Mouse (Mus musculus) midbrain, embryonic 15.5 days (tissue): ENCODE data around the gene Pyurf. TPM values are rescaled to one million over a fixed set of nuclear protein-coding genes. Genes with fewer than 3 reads are reported as not detected.

Experiments
- ATAC-seq: fragments of 200-750 bp; cut with Nextera tagmentation; replicated peaks from 2 replicates; pipeline ENCODE4 v1.8.0; 2017; ENCODE audit warnings: moderate TSS enrichment
- H3K27ac ChIP-seq: fragments of 300-500 bp; sonication (generic); 2 replicates; pipeline ENCODE4 v1.5.1; 2015; ENCODE audit warnings: mild to moderate bottlenecking, inconsistent platforms
- H3K27me3 ChIP-seq: fragments of 300-500 bp; sonication (generic); replicated peaks from 2 replicates; pipeline ENCODE4 v1.6.1; 2015; ENCODE audit warnings: inconsistent platforms
- H3K36me3 ChIP-seq: fragments of 300-500 bp; sonication (generic); replicated peaks from 2 replicates; pipeline ENCODE4 v1.6.1; 2015; ENCODE audit warnings: inconsistent platforms
- H3K4me1 ChIP-seq: fragments of 300-500 bp; sonication (generic); 2 replicates; pipeline ENCODE4 v1.6.1; 2015; ENCODE audit warnings: inconsistent platforms
- H3K4me2 ChIP-seq: fragments of 300-500 bp; sonication (generic); 2 replicates; pipeline ENCODE4 v1.6.1; 2015; ENCODE audit warnings: inconsistent platforms, mild to moderate bottlenecking, moderate library complexity
- H3K4me3 ChIP-seq: fragments of 300-500 bp; sonication (generic); 2 replicates; pipeline ENCODE4 v1.5.1; 2015; ENCODE audit warnings: mild to moderate bottlenecking, inconsistent platforms
- H3K9ac ChIP-seq: fragments of 300-500 bp; sonication (generic); 2 replicates; pipeline ENCODE4 v1.6.1; 2015; ENCODE audit warnings: mild to moderate bottlenecking, inconsistent platforms
- H3K9me3 ChIP-seq: fragments of 300-500 bp; sonication (generic); 2 replicates; pipeline ENCODE4 v1.6.1; 2016; ENCODE audit warnings: inconsistent platforms
- WGBS: fragments of 180-500 bp; shearing (Covaris S2); methylation state at CpG from one replicate; pipeline ENCODE4 v1.1.7; 2015; ENCODE audit warnings: mixed read lengths; 5-methylcytosine and 5-hydroxymethylcytosine counted together
- polyA plus RNA-seq: library from polyadenylated mRNA; unstranded; fragments of >200 nt; fragmentation: Nextera tagmentation; extraction: Ambion mirVana; gene quantifications from 2 replicates; pipeline ENCODE4 v1.2.1, GENCODE M21; 2015

Pyurf gene
- polyA plus RNA-seq: 14.6 and 15.6 TPM in 2 replicates

DNA sequence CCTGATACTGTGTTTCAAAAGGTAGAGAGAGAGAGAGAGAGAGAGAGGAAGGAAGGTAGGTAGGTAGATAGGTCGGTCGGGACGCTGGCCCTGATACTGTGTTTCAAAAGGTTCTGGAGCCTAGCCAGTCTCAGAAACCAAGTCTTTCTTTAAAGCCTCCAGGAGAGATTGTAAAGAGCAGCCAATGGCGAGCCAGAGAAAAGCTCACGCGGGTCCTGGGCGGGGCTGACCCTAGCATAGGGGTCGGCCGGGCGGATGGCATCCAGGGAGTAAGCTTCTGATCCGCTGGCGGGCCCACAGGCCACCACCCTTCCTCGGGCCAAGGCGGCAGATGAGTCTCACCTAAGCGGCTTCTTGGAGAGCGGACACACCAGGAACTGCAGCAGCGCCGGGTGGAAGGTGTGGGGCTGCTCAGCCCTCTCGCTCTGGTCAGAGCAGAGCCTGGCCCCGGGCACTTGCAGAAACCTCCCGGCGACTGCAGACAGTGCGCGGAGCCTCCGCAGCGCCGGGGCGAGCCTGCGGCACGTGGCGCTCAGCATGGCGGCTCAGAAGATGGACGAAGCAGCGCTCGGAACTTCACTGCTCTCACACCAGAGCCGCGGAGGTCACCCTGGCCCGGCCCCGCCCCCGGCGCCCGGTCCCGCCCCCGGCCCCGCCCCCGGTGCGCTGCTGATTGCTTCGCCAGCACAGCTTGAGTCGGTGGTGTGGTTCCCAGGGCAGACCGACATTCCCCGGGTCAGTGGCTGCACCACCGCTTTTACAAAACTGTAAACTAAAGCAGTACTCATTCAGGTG lies at the start of gene Pyurf:
Gene Pyurf, minus strand, starts transcription at position 612 of the 795 bp plus-strand sequence.
- H3K9me3 ChIP-seq: no peaks in the 10 kb centered on the region
- peak within 1 kb of the TSS; percentile 73 for H3K9ac ChIP-seq
- no peaks in the 10 kb centered on the region for H3K36me3 ChIP-seq
- peak within 1 kb of the TSS; percentile 78 for H3K4me2 ChIP-seq
- 0% methylated on average over 52 of the region's 52 CpGs for WGBS
- H3K27me3 ChIP-seq: no peaks in the 10 kb centered on the region
- H3K4me1 ChIP-seq: peaks cover 6% of the 10 kb centered on the region
- H3K27ac ChIP-seq: peak within 1 kb of the TSS; percentile 86
- H3K4me3 ChIP-seq: peak within 1 kb of the TSS; percentile 76
- ATAC-seq: peak; percentile 98

DNA sequence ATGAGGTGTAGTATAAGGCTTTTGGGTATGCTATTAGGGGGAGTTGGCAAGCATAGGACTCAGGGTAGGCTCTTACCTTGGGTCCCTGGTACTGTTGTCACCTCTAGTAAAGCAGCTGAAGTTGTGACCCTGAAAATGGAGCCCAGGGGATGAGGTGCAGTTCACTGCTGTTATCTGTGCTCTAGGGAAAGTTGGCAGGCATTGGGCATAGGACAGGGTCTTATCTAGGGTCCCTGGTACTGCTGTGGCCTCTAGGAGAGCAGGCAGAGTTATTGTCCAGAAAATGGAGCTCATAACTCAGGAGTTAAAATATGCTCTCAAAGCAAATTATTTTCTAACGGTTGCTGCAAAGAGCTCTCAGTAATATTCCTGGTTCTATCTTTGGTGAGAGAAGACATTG lies 29.5 kb upstream of the Pyurf start:
- H3K9me3 ChIP-seq: no peaks in the 10 kb centered on the region
- H3K27me3 ChIP-seq: no peaks in the 10 kb centered on the region
- no peaks in the 10 kb centered on the region for H3K4me1 ChIP-seq
- no peak for ATAC-seq
- WGBS: 95% methylated on average over 1 of the region's 1 CpGs
- H3K9ac ChIP-seq: no peak overlapping the region
- no peak overlapping the region for H3K27ac ChIP-seq
- H3K4me2 ChIP-seq: no peak overlapping the region
- H3K36me3 ChIP-seq: peaks cover 11% of the 10 kb centered on the region
- no peak overlapping the region for H3K4me3 ChIP-seq

DNA sequence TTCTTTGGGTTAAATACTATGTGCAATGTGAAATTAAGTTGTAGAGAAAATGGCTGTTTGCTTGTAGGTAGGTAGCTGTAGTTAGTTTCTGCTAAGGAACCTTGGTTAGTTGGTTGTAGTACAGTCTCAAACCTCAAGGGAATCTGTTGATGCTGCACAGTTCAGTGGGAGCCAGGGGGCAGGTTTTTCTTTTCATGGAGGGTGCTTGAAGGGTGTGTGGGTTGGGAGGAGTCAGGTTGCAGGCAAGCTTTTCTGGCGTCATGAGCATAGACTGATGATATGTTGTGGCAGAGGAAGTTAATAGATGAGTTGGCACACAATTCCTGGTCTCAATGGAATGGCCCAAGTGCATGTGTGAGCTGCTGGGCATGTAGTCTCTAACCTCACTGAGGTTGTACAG lies 19.8 kb upstream of the Pyurf start:
- no peak for ATAC-seq
- Histone ChIP-seq H3K4me3 (no peak overlapping the region), H3K4me2 (no peak overlapping the region), H3K27ac (no peak overlapping the region), H3K9ac (no peak overlapping the region), H3K27me3 (no peaks in the 10 kb centered on the region), H3K36me3 (0 out of 2 replicates have a peak, but pooled peaks cover 2% of the 10 kb centered on the region), H3K9me3 (no peaks in the 10 kb centered on the region), H3K4me1 (no peaks in the 10 kb centered on the region)
- WGBS: 35% methylated on average over 1 of the region's 1 CpGs

GRCm38 (mm10) chr6:57706721-57707120 lies 14.8 kb upstream of the Pyurf start:
- no peaks in the 10 kb centered on the region for H3K27me3 ChIP-seq
- no peak overlapping the region for H3K4me3 ChIP-seq
- H3K9ac ChIP-seq: no peak overlapping the region
- 76% methylated on average over 1 of the region's 1 CpGs for WGBS
- H3K4me2 ChIP-seq: no peak overlapping the region
- no peaks in the 10 kb centered on the region for H3K36me3 ChIP-seq
- peaks cover 21% of the 10 kb centered on the region for H3K4me1 ChIP-seq
- no peak for ATAC-seq
- H3K9me3 ChIP-seq: no peaks in the 10 kb centered on the region
- H3K27ac ChIP-seq: no peak overlapping the region

- Histone ChIP-seq H3K4me2 (peak overlapping the region; percentile 55), H3K9ac (peak overlapping the region; percentile 93), H3K27me3 (no peaks in the 10 kb centered on the region), H3K4me1 (peaks cover 31% of the 10 kb centered on the region), H3K4me3 (peak overlapping the region; percentile 73), H3K27ac (peak overlapping the region; percentile 99), H3K36me3 (no peaks in the 10 kb centered on the region), H3K9me3 (no peaks in the 10 kb centered on the region)
- ATAC-seq: peak; percentile 50
- 13% methylated on average over 2 of the region's 2 CpGs for WGBS
These were observed 11.8 kb upstream of the Pyurf start for GRCm38 (mm10) chr6:57703703-57704102.

DNA sequence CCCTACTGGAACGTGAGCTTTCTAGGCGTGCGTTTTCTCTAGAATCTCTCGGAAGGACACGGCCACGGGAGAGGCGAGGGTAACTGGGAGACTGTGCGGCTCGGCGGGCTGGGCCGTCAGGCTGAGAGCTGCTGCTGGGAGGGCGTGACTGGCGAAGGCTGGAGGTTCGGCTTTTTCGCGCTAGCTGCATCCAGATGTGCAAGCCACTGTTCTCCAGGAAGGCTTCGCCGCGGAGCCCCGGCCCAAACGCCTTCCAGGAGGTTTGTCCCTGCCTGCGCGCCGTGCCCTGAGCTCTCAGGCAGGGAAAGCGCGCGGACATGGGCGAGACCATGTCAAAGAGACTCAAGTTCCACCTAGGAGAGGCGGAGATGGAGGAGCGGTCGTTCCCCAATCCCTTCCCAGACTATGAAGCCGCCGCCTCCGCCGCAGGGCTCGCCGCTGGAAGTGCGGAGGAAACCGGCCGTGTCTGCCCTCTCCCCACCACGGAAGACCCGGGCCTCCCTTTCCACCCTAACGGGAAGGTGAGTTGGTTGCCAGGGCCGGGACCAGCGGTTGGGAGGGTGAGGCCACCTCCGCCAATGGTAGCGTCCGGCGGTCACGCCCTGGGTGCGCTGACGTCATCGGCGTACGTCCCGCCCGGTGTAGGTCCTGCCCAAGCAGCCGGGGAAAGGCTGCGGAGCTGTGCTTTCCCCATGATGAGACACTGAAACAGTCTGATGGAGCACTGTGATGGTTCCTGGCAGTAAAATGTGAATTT lies 11.0 kb upstream of the Pyurf start:
- peaks cover 31% of the 10 kb centered on the region for H3K4me1 ChIP-seq
- no peaks in the 10 kb centered on the region for H3K36me3 ChIP-seq
- 0% methylated on average over 59 of the region's 59 CpGs for WGBS
- peak; percentile 99 for ATAC-seq
- peak overlapping the region; percentile 55 for H3K4me2 ChIP-seq
- peak overlapping the region; percentile 73 for H3K4me3 ChIP-seq
- no peaks in the 10 kb centered on the region for H3K27me3 ChIP-seq
- H3K9ac ChIP-seq: peak overlapping the region; percentile 93
- H3K9me3 ChIP-seq: no peaks in the 10 kb centered on the region
- H3K27ac ChIP-seq: peak overlapping the region; percentile 99

GRCm38 (mm10) chr6:57702376-57702742 lies 10.5 kb upstream of the Pyurf start, which contains the start of gene Lancl2:
TSS of gene Lancl2 (plus strand) at chr6:57702540.
- no peaks in the 10 kb centered on the region for H3K36me3 ChIP-seq
- peak; percentile 48 for ATAC-seq
- H3K4me2 ChIP-seq: peak within 1 kb of the TSS; percentile 55
- H3K4me3 ChIP-seq: peak within 1 kb of the TSS; percentile 73
- peak within 1 kb of the TSS; percentile 93 for H3K9ac ChIP-seq
- H3K27me3 ChIP-seq: no peaks in the 10 kb centered on the region
- H3K4me1 ChIP-seq: peaks cover 31% of the 10 kb centered on the region
- H3K27ac ChIP-seq: peak within 1 kb of the TSS; percentile 99
- under 1% methylated on average over 10 of the region's 10 CpGs for WGBS
- H3K9me3 ChIP-seq: no peaks in the 10 kb centered on the region

DNA sequence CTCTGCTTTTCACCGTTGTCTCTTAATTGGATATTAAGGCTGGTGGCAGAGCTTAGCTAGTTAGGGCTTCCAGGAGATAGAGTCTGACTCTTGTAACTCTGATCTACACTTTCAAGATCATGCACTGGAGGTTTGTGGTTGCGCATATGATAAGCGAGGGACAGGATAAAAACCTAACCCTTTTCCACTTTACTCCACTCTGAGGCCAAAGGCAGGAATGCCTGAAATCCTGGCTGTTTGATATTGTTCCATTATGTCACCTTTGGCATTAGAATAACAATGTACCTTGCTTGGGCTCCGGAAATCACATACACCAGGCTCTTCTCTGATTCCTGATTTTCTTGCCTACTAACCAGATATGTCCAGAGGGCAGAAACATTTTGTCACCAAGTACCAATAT lies 9.8 kb upstream of the Pyurf start:
- Histone ChIP-seq H3K27me3 (no peaks in the 10 kb centered on the region), H3K4me3 (peak overlapping the region; percentile 73), H3K36me3 (no peaks in the 10 kb centered on the region), H3K4me2 (peak overlapping the region; percentile 55), H3K9ac (peak overlapping the region; percentile 48), H3K9me3 (no peaks in the 10 kb centered on the region), H3K4me1 (peaks cover 31% of the 10 kb centered on the region), H3K27ac (peak overlapping the region; percentile 99)
- WGBS: 31% methylated on average over 4 of the region's 4 CpGs
- ATAC-seq: no peak

DNA sequence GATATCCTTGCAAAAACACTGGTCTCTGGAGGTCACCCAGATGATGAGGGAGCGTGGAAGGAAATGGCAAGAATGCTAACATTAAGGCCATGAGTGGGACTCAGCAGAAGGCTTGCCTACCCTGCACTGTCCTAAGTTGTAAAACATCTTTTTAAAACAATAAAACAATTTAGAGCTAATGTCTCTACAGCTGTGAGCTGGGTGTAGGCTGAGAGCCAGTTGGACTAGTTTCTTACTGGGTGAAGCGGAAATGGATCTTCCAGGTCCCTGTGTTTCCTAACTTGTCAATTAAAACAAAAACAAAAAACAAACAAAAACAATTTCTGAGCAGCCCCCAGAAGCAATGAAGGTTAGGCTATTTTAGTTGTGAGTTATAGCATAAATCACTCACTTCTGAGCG lies 1.2 kb upstream of the Pyurf start:
- H3K4me1 ChIP-seq: peaks cover 6% of the 10 kb centered on the region
- 92% methylated on average over 3 of the region's 3 CpGs for WGBS

GRCm38 (mm10) chr6:57684156-57684555 lies 7.7 kb downstream of the Pyurf start:
- no peak overlapping the region for H3K4me2 ChIP-seq
- WGBS: 94% methylated on average over 1 of the region's 1 CpGs

More for the DNA sequence above, 1.2 kb upstream of the Pyurf start:
- H3K4me3 ChIP-seq: no peak overlapping the region
- no peak overlapping the region for H3K9ac ChIP-seq
- ATAC-seq: no peak
- no peaks in the 10 kb centered on the region for H3K9me3 ChIP-seq
- H3K27me3 ChIP-seq: no peaks in the 10 kb centered on the region
- no peaks in the 10 kb centered on the region for H3K36me3 ChIP-seq
- H3K27ac ChIP-seq: no peak overlapping the region
- H3K4me2 ChIP-seq: no peak overlapping the region

GRCm38 (mm10) chr6:57661295-57661694 lies 30.6 kb downstream of the Pyurf start:
- Histone ChIP-seq H3K9me3 (no peaks in the 10 kb centered on the region), H3K9ac (no peak overlapping the region), H3K4me1 (no peaks in the 10 kb centered on the region), H3K4me2 (no peak overlapping the region), H3K27ac (no peak overlapping the region), H3K36me3 (no peaks in the 10 kb centered on the region), H3K4me3 (no peak overlapping the region), H3K27me3 (no peaks in the 10 kb centered on the region)
- ATAC-seq: no peak
- WGBS: 84% methylated on average over 4 of the region's 4 CpGs

More at GRCm38 (mm10) chr6:57684156-57684555, 7.7 kb downstream of the Pyurf start:
- no peaks in the 10 kb centered on the region for H3K9me3 ChIP-seq
- no peak overlapping the region for H3K4me3 ChIP-seq
- ATAC-seq: no peak
- H3K36me3 ChIP-seq: no peaks in the 10 kb centered on the region
- H3K4me1 ChIP-seq: no peaks in the 10 kb centered on the region
- no peak overlapping the region for H3K27ac ChIP-seq
- H3K27me3 ChIP-seq: no peaks in the 10 kb centered on the region
- no peak overlapping the region for H3K9ac ChIP-seq

DNA sequence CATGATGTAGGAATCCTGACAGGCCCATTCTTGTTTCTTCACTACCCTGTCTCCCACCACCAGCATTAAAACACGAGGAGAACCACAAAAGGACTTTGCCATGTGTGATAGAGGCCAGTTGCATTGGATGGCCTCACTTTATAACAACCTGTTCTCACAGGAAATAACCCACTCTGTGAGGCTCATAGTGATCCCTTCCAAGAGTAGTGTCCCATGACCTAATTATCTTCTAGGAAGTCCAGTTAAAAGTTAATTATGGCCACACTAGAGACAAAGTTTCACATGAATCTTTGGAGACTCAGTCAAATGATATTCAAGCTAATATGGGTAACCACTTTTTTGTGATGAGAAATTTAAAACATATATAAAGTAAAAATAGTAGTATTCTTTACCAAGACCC lies 44.6 kb downstream of the Pyurf start:
- no peak for ATAC-seq
- Histone ChIP-seq H3K9ac (no peak overlapping the region), H3K9me3 (no peaks in the 10 kb centered on the region), H3K36me3 (no peaks in the 10 kb centered on the region), H3K27ac (no peak overlapping the region), H3K4me2 (no peak overlapping the region), H3K4me1 (no peaks in the 10 kb centered on the region), H3K4me3 (no peak overlapping the region), H3K27me3 (no peaks in the 10 kb centered on the region)
- 50% methylated on average over 1 of the region's 1 CpGs for WGBS
